9 mouse cellular contexts compared by ENCODE assay signal in genomic region chr2:117412045-117412606, GRCm38 (mm10).
A peak's percentile ranks its signal among the peaks of the same experiment; 100 is the strongest.
DNase-seq lines count a peak whose midpoint lies in the region; ATAC-seq lines count a peak whose summit lies in the region.
"Had no signal": no experiment of that assay in that cellular context is flagged by ENCODE, and none has a peak within 500 bp of the region (broad histone marks: within the 10 kb centered on the region; RNA-seq: fewer than 3 reads in every experiment).

No protein-coding gene starts in this region.

- no peak overlapping the region for H3K4me2 ChIP-seq in hindbrain, embryonic 13.5 days
- H3K4me2 ChIP-seq: liver, embryonic 13.5 days had no signal

- no peak overlapping the region for H3K4me3 ChIP-seq in hindbrain, embryonic 13.5 days
- H3K4me3 ChIP-seq: liver, embryonic 13.5 days had no signal

- WGBS in hindbrain, embryonic 13.5 days, result 57% methylated on average over 4 of the region's 4 CpGs

- H3K27me3 ChIP-seq in hindbrain, embryonic 13.5 days, result no peaks in the 10 kb centered on the region
- H3K27me3 ChIP-seq: liver, embryonic 13.5 days had no signal

- no peaks in the 10 kb centered on the region for H3K9me3 ChIP-seq in hindbrain, embryonic 13.5 days
- H3K9me3 ChIP-seq: liver, embryonic 13.5 days had no signal

- H3K4me1 ChIP-seq in hindbrain, embryonic 13.5 days (replicated peaks), result no peaks in the 10 kb centered on the region
- H3K4me1 ChIP-seq: liver, embryonic 13.5 days had no signal

- no peak for DNase-seq in frontal cortex, postnatal 14 days (ENCODE audit: low spot score in 2 of 2)
- peak; percentile 37 for DNase-seq in right cerebral cortex, adult 18-20 months
- no peak for DNase-seq in right cerebral cortex, postnatal 36 days (ENCODE audit: low spot score in 2 of 2)
- DNase-seq in layer of hippocampus, adult 9-11 months, result peak; percentile 27
- DNase-seq in thymus, postnatal 25 days, result peak; percentile 71
- DNase-seq in adipocyte (ENCODE audit: low spot score), result no peak
- DNase-seq: liver, embryonic 13.5 days had no signal

- ATAC-seq in frontal cortex, adult (ENCODE audit: low TSS enrichment), result peak; percentile 89
- no peak for ATAC-seq in hindbrain, embryonic 13.5 days (ENCODE audit: low FRiP score)

- no peak overlapping the region for H3K9ac ChIP-seq in hindbrain, embryonic 13.5 days
- H3K9ac ChIP-seq: liver, embryonic 13.5 days had no signal

- H3K36me3 ChIP-seq in hindbrain, embryonic 13.5 days, result no peaks in the 10 kb centered on the region
- H3K36me3 ChIP-seq: liver, embryonic 13.5 days had no signal

- no peak overlapping the region for H3K27ac ChIP-seq in hindbrain, embryonic 13.5 days
- H3K27ac ChIP-seq: liver, embryonic 13.5 days had no signal

Comparison
In these comparisons a context has a peak if more than half of its experiments do, and no peak if none do; other contexts are left out.
1. DNase-seq: peak in right cerebral cortex, adult 18-20 months (single experiment), layer of hippocampus, adult 9-11 months (single experiment) and thymus, postnatal 25 days (single experiment); none in frontal cortex, postnatal 14 days (0 of 2), right cerebral cortex, postnatal 36 days (0 of 2) and adipocyte (single experiment).